Mouse (Mus musculus): ENCODE data around the gene Cobl. TPM values are rescaled to one million over a fixed set of nuclear protein-coding genes. Genes with fewer than 3 reads are reported as not detected.

Gene Cobl
- polyA plus RNA-seq, 1 experiment from 2014 or later = 4.8 TPM

DNA sequence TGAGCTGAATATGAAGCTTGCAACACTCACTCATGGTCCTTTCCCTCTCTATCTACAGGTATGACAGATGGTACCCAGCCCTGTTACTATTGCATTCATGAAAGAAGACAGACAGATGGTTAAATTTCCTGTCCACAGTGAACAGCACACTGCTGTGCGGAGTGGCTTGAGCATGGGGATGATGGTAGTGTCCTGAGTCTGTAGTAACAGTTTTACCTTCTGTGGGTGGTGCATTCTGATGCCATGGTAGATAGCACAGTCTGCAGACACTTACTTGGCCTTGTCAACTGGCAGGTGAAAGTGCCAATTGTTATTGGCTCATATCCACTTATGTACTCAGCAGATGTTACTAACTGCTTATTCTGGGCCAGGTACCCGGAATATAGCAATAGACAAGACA is 273.4 kb downstream of the Cobl start:
- H3K36me3 ChIP-seq = no peaks in the 10 kb centered on the region
- 89% methylated on average over 2 of the region's 2 CpGs for WGBS
- no peak overlapping the region for H3K27ac ChIP-seq
- no peak overlapping the region for H3K4me3 ChIP-seq
- H3K9me3 ChIP-seq = no peaks in the 10 kb centered on the region
- H3K9ac ChIP-seq = no peak overlapping the region
- no peak for ATAC-seq (ENCODE audit: low FRiP score, low read depth)
- no peaks in the 10 kb centered on the region for H3K27me3 ChIP-seq (replicated peaks)
- H3K4me2 ChIP-seq (replicated peaks) = no peak overlapping the region
- no peaks in the 10 kb centered on the region for H3K4me1 ChIP-seq

GRCm38 (mm10) chr11:12190417-12190816 is 274.3 kb downstream of the Cobl start:
- H3K9me3 ChIP-seq = no peaks in the 10 kb centered on the region
- 85% methylated on average over 1 of the region's 1 CpGs for WGBS
- no peak overlapping the region for H3K4me2 ChIP-seq (replicated peaks)
- no peak overlapping the region for H3K9ac ChIP-seq
- H3K27me3 ChIP-seq (replicated peaks) = no peaks in the 10 kb centered on the region
- H3K4me3 ChIP-seq = no peak overlapping the region
- ATAC-seq (ENCODE audit: low FRiP score, low read depth) = no peak
- H3K4me1 ChIP-seq = no peaks in the 10 kb centered on the region
- no peak overlapping the region for H3K27ac ChIP-seq
- H3K36me3 ChIP-seq = no peaks in the 10 kb centered on the region
